Mouse (Mus musculus): ENCODE measurements around the gene Cers2. TPM values are rescaled to one million over a fixed set of nuclear protein-coding genes. Genes with fewer than 3 reads are reported as not detected.

Gene Cers2
- total and polyA plus RNA-seq, 3 experiments, result 134 to 357 (median 307) TPM

GRCm38 (mm10) chr3:95319701-95320625, 5.4 kb downstream of the Cers2 start:
- DNase-seq (ENCODE audit: low read depth, low spot score), result no peak
- peaks cover 28 to 54% of the 10 kb centered on the region in 2 experiments for H3K36me3 ChIP-seq (ENCODE audit: control insufficient read depth in 1 of 2, insufficient read depth in 2 of 2, low read length in 2 of 2)
- no peak overlapping the region for H3K27ac ChIP-seq (ENCODE audit: control insufficient read depth, low read depth, low read length)
- peaks cover 7 to 23% of the 10 kb centered on the region in 2 experiments for H3K4me1 ChIP-seq (ENCODE audit: control insufficient read depth in 1 of 2, insufficient read depth in 2 of 2, low read length in 2 of 2)
- peaks cover 56% of the 10 kb centered on the region for H3K79me2 ChIP-seq (ENCODE audit: control insufficient read depth, insufficient read depth, low read length, poor library complexity)
- H3K4me3 ChIP-seq (ENCODE audit: control insufficient read depth in 1 of 2, insufficient read depth in 1 of 2, low read depth in 2 of 2, low read length in 2 of 2), result no peak overlapping the region
- no peak for TF ChIP-seq GATA1 (IDR thresholded peaks at IDR 0.05; ENCODE audit: low read depth, low read length)
- no peak for TF ChIP-seq CHD2 (IDR thresholded peaks at IDR 0.05; ENCODE audit: low read length)
- TF ChIP-seq ZNF384 (IDR thresholded peaks at IDR 0.05; ENCODE audit: low read depth, low read length), result no peak
- TF ChIP-seq ETS1 (IDR thresholded peaks at IDR 0.05; ENCODE audit: low read depth, low read length), result no peak
- no peak for TF ChIP-seq ZC3H11A (IDR thresholded peaks at IDR 0.05; ENCODE audit: low read depth, low read length)
- no peak for TF ChIP-seq MXI1 (IDR thresholded peaks at IDR 0.05; ENCODE audit: low read depth, low read length)
- TF ChIP-seq ELF1 (IDR thresholded peaks at IDR 0.05; ENCODE audit: low read depth, low read length), result no peak
- TF ChIP-seq MYB (IDR thresholded peaks at IDR 0.05; ENCODE audit: low read depth, low read length), result no peak
- no peak for TF ChIP-seq ZKSCAN1 (IDR thresholded peaks at IDR 0.05; ENCODE audit: low read depth, low read length)
- TF ChIP-seq HCFC1 (IDR thresholded peaks at IDR 0.05; ENCODE audit: low read depth, low read length), result no peak
- no peaks in the 10 kb centered on the region for H3K9me3 ChIP-seq (replicated peaks; ENCODE audit: insufficient read depth, low read length)
- H3K9ac ChIP-seq (ENCODE audit: control insufficient read depth, low read depth, low read length, poor library complexity, severe bottlenecking), result no peak overlapping the region
- H3K27me3 ChIP-seq (ENCODE audit: control insufficient read depth in 1 of 2, insufficient read depth in 2 of 2, low read length in 2 of 2), result no peaks in the 10 kb centered on the region

- H3K27me3 ChIP-seq (ENCODE audit: control insufficient read depth in 1 of 2, insufficient read depth in 2 of 2, low read length in 2 of 2), result no peaks in the 10 kb centered on the region
- DNase-seq (ENCODE audit: low read depth, low spot score), result no peak
- H3K27ac ChIP-seq (ENCODE audit: control insufficient read depth, low read depth, low read length), result no peak overlapping the region
- H3K4me1 ChIP-seq (ENCODE audit: control insufficient read depth in 1 of 2, insufficient read depth in 2 of 2, low read length in 2 of 2), result peaks cover 4 to 7% of the 10 kb centered on the region in 2 experiments; a peak in 3 of 4 replicates
- no peak overlapping the region for H3K4me3 ChIP-seq (ENCODE audit: control insufficient read depth in 1 of 2, insufficient read depth in 1 of 2, low read depth in 2 of 2, low read length in 2 of 2)
- H3K9me3 ChIP-seq (replicated peaks; ENCODE audit: insufficient read depth, low read length), result no peaks in the 10 kb centered on the region
- peaks cover 23% of the 10 kb centered on the region for H3K79me2 ChIP-seq (ENCODE audit: control insufficient read depth, insufficient read depth, low read length, poor library complexity)
- no peak overlapping the region for H3K9ac ChIP-seq (ENCODE audit: control insufficient read depth, low read depth, low read length, poor library complexity, severe bottlenecking)
- TF ChIP-seq CHD1 (IDR thresholded peaks at IDR 0.05; ENCODE audit: low read depth, low read length) (no peak), RAD21 (IDR thresholded peaks at IDR 0.05; ENCODE audit: low read depth, low read length) (no peak), MYB (IDR thresholded peaks at IDR 0.05; ENCODE audit: low read depth, low read length) (no peak), POLR2AphosphoS5 (IDR thresholded peaks at IDR 0.05; ENCODE audit: borderline replicate concordance, low read depth, low read length) (peak; percentile 70; the same call in 1 of the 2 replicates), TCF12 (IDR thresholded peaks at IDR 0.05; ENCODE audit: low read depth, low read length) (no peak), UBTF (IDR thresholded peaks at IDR 0.05; ENCODE audit: borderline replicate concordance, insufficient read depth, low read depth, low read length) (no peak), NELFE (IDR thresholded peaks at IDR 0.05; ENCODE audit: low read depth, low read length) (no peak), USF2 (IDR thresholded peaks at IDR 0.05; ENCODE audit: borderline replicate concordance in 1 of 2, insufficient read depth in 1 of 2, low read depth in 1 of 2, low read length in 2 of 2) (no peak), MAX (IDR thresholded peaks at IDR 0.05; ENCODE audit: low read length) (no peak), POLR2A (IDR thresholded peaks at IDR 0.05; ENCODE audit: control insufficient read depth in 1 of 2, insufficient read depth in 1 of 2, low read depth in 1 of 2, low read length in 2 of 2, poor library complexity in 1 of 2) (peak in 1 of 2 experiments; percentile 2; a peak in 1 of 4 replicates), ETS1 (IDR thresholded peaks at IDR 0.05; ENCODE audit: low read depth, low read length) (no peak)
- H3K36me3 ChIP-seq (ENCODE audit: control insufficient read depth in 1 of 2, insufficient read depth in 2 of 2, low read length in 2 of 2), result peaks cover 15 to 84% of the 10 kb centered on the region in 2 experiments
Measured at GRCm38 (mm10) chr3:95323429-95323828, 8.8 kb downstream of the Cers2 start.
